Mouse (Mus musculus) embryonic fibroblast, embryonic 13.5 days (primary cell): ENCODE results near the gene Trappc13. TPM values are rescaled to one million over a fixed set of nuclear protein-coding genes. Genes with fewer than 3 reads are reported as not detected.

ENCODE experiments used
- H3K27ac ChIP-seq: 2 replicates; pipeline ENCODE4 v1.5.1; 2012; ENCODE audit warnings: low read length, control low read depth, inconsistent platforms; ENCODE audit not compliant: insufficient read depth
- H3K4me1 ChIP-seq: 2 replicates; pipeline ENCODE4 v1.6.1; 2011; ENCODE audit warnings: low read length; ENCODE audit not compliant: control insufficient read depth, insufficient read depth
- H3K4me3 ChIP-seq: 2 replicates; pipeline ENCODE4 v1.5.1; 2011; ENCODE audit warnings: mild to moderate bottlenecking, control low read depth, low read length; ENCODE audit not compliant: insufficient read depth
- CTCF ChIP-seq: IDR thresholded peaks from 2 replicates; pipeline ENCODE4 v1.5.1; 2011; ENCODE audit warnings: mild to moderate bottlenecking, control low read depth, low read length, moderate library complexity, borderline replicate concordance; ENCODE audit not compliant: insufficient read depth
- POLR2A ChIP-seq: IDR thresholded peaks from 2 replicates; pipeline ENCODE4 v1.6.1; 2011; ENCODE audit warnings: low read depth, mild to moderate bottlenecking, control low read depth, low read length, moderate library complexity
- polyA plus RNA-seq: library from polyadenylated mRNA; stranded (reverse); fragments of >200 nt; gene quantifications from 2 replicates; pipeline ENCODE4 v1.2.4, GENCODE M21; 2011; ENCODE audit warnings: low read depth; ENCODE audit not compliant: missing spikeins, insufficient read length

The Trappc13 gene
- polyA plus RNA-seq, 1 experiment = 57.5 TPM

DNA sequence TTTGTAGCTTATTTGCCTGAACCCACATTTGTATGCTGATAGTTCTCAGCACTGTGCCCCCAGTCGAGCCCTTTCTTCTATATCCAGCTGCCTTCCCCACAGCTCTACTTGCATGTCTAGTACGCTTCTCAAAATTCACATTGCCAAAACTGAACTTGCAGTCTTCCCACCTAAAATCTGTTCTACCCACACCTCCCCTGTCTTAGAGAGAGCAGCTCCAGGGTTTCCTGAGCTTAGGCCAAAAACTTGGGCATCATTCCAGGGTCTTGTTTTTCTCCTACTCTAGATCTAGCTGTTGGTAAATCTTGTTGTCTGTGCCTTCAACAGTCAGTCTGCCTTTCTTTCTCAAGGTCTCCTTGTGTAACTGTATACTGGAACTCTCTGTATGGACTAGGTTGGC, 63.4 kb downstream of the Trappc13 start:
- Histone ChIP-seq H3K4me3 (no peak overlapping the region), H3K4me1 (peaks cover 5% of the 10 kb centered on the region; the same call in 1 of the 2 replicates), H3K27ac (no peak overlapping the region)
- TF ChIP-seq POLR2A (no peak), CTCF (no peak)

DNA sequence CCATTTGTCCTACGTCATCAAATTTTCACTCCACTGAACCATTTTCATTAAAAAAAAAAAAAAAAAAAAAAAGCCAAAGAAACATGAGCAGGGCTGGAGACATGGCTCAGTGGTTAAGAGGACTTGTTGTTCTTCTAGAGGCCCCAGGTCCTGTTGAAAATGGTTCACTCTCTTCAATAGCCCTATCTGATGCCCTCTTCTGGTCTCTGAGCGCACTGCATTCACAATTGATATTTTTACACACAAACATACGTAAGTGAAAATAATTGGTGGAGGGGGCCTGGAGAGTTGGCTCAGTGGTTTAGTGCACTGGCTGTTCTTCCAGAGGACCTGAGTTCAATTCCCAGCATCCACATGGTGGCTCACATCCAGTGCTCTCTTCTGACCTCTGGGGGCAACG, 64.5 kb downstream of the Trappc13 start:
- H3K27ac ChIP-seq = no peak overlapping the region
- no peak overlapping the region for H3K4me3 ChIP-seq
- H3K4me1 ChIP-seq = peaks cover 5% of the 10 kb centered on the region; the same call in 1 of the 2 replicates
- TF ChIP-seq POLR2A (no peak), CTCF (no peak)

DNA sequence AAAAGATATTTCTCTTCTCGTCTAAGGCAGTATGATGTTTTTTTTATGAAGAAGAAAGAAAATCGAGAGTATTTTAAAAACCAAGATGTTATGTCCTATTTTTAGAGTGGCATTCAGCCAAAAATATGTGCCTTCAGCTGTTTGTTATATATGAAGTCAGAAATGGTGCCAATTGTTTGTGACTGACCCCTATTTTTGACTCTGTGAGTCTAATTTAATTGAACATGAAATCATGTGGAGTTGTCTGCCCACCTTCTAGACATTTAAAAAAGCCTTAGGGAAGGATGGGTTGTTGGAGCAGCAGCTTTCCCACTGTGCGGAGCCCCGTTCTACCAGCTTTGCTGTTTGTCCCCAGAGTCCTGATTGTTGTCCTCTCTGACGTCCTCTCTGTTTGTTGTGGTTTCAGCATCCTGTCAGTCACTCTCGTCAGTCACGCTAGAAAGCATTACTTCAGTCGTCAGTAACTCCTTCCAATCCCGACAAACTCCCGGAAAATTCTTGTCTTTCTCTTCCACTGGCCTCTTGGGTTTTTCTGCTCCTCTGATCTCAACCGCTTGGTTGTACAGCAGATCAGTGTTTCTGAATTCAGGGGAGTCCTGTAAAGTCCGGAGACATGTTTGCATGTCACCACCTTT, 65.9 kb downstream of the Trappc13 start:
- Histone ChIP-seq H3K4me1 (peaks cover 5% of the 10 kb centered on the region; the same call in 1 of the 2 replicates), H3K4me3 (no peak overlapping the region)

DNA sequence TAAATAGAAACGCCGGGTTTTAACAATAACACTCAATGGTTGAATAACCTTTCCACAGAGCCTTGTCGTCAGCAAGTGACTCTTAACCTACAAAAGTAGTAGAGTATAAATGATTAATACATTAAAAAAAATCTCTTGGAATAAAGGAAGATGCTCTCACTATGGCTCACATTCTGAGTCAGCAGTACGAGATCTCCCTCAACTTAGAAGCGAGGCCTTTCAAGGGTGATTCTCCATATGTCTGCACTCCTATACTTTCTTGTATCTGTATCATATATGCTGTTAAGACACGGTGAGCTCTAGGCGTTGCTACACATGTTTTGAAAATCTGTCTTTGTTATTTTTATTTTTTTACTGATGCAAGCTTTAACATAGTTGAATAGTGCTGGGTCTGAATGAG, 67.7 kb downstream of the Trappc13 start:
- peaks cover 5% of the 10 kb centered on the region; the same call in 1 of the 2 replicates for H3K4me1 ChIP-seq
- no peak for TF ChIP-seq POLR2A
- no peak for TF ChIP-seq CTCF
- peak overlapping the region; percentile 88 for H3K4me3 ChIP-seq
- peak overlapping the region; percentile 10; the same call in 1 of the 2 replicates for H3K27ac ChIP-seq

More for the DNA sequence above, 65.9 kb downstream of the Trappc13 start:
- no peak overlapping the region for H3K27ac ChIP-seq
- no peak for TF ChIP-seq POLR2A
- TF ChIP-seq CTCF = no peak

DNA sequence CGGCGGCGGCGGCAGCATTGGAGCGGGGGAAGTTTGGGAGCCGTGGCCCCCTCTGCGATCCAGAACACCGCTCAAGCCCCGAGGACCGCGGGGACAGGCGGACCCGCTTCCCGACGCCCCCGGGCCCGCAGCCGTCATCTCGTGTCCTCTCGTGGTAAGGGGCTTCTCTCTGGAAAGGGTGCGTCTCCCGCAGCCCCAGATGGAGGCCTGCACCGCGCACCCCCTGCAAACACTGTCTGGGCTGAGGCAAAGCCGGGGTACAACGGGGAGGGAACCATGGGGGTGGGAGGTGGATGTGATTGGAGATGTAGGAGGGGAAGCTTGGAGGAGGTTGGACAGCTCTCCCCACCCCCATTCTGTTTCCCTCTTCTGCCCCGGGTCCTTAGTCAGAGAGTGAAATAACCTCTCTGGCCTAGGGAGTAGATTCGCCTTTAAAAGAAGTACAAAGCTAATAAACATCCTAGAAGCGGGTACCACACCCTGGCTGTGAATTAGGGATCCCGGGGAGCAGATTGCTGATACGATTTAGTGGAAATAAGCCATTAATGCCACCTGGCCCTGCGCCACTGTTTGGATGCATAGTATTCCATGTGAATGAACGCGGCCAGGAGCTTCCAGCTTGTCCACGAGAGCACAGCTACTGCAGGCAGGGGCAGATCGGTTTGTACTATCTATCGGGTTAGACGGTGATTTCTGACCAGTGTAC, 68.3 kb downstream of the Trappc13 start:
- Histone ChIP-seq H3K4me1 (peaks cover 5% of the 10 kb centered on the region; the same call in 1 of the 2 replicates), H3K27ac (peak overlapping the region; percentile 10; the same call in 1 of the 2 replicates)
- TF ChIP-seq POLR2A (no peak), CTCF (no peak)

DNA sequence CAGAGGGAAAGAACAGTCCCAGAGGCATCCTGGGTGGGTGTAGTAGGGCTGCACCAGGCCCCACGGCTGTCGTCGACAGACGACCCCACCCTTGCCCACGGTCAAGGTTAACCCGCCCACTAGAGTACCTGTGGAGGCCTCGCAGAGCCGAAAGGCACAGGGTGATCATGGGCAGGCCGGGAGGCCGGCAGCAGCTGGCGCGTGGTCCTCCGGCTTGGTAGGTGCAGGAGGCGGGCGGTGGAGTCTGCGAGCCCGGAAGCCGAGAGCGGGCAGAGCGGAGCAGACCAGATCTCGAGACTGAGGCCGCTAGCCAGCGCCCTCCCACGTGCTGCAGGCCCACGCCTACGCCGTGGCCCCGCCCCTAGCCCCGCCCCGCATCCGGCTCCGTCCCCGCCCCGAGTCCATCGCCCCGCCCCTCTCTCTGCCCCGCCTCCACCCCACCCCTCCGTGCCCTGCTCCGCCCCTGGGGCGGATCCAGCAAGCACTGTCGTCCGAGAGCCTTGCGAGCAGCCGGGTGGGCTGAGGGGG, 68.9 kb downstream of the Trappc13 start, which contains the start of the genes Nln and Sgtb:
TSS of gene Nln (minus strand) at position 327 of the 528 bp plus-strand sequence.
TSS of gene Sgtb (plus strand) at position 454 of the 528 bp plus-strand sequence.
- peak; percentile 81 for TF ChIP-seq POLR2A
- no peak for TF ChIP-seq CTCF
- Histone ChIP-seq H3K27ac (peak within 1 kb of the TSS; percentile 10; the same call in 1 of the 2 replicates), H3K4me1 (peaks cover 5% of the 10 kb centered on the region; the same call in 1 of the 2 replicates), H3K4me3 (peak within 1 kb of the TSS; percentile 94)

More for the DNA sequence above, 68.3 kb downstream of the Trappc13 start:
- H3K4me3 ChIP-seq = peak overlapping the region; percentile 88

DNA sequence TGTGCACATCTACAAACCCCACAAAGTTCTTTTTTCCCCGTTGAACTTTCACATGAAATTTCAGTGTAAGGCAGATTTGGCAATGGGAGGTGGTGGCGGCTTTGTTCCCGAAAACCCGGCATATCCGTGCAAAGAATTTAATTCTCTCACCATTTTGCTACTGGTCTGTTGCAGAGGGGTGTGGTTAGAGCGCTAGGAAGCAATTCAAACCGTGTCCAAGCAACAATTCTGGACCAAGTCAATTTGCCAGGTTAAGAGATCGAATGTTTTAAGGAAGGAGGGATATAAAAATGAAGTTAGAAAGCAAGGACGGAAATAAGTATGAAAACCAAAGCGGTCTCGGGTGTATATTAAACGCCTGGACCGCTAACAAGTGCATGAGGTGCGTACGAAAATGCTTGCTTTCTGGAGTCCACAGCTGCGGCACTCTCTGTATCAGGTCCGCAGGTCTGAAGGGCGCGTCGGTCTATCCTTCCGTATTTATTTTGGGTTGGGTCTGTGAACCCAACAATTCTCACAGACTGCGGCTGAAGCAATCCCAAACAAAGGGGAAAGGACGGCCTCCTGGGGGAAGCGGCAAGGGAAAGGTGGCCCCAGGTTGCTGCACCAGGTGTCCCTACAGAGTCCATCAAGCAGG, 69.5 kb downstream of the Trappc13 start:
- Histone ChIP-seq H3K27ac (no peak overlapping the region), H3K4me1 (peaks cover 5% of the 10 kb centered on the region; the same call in 1 of the 2 replicates), H3K4me3 (peak overlapping the region; percentile 94)
- TF ChIP-seq CTCF = no peak

DNA sequence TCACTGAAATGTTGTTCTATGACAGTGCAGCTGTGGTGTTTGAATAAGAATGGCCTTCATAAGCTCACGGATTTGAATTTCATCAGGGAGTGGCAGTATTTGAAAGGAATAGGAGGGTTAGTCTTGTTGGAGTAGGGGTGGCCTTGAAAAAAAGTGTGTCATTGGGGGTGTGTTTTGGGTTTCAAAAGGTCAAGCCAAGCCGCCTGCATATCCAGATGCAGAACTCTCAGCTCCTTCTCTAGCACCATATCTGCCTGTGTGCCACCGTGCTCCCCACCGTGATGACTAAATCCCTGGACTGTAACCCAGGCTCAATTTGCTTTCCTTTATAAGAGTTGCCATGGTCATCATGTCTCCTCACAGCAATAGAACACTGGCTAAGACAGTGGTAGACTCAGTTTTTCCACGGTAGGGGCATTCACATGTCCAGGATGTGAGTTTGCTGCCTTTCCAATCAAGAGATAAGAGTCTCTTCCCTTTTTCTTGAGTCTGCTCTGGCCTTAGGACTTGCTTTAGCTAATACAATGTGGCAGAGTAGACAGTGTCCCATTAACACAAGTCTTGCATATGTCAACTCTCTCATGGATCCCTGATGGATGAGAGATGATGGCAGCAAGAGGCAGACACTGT, 76.5 kb downstream of the Trappc13 start:
- H3K27ac ChIP-seq = no peak overlapping the region
- H3K4me1 ChIP-seq = no peaks in the 10 kb centered on the region
- no peak overlapping the region for H3K4me3 ChIP-seq
- no peak for TF ChIP-seq CTCF
- no peak for TF ChIP-seq POLR2A

DNA sequence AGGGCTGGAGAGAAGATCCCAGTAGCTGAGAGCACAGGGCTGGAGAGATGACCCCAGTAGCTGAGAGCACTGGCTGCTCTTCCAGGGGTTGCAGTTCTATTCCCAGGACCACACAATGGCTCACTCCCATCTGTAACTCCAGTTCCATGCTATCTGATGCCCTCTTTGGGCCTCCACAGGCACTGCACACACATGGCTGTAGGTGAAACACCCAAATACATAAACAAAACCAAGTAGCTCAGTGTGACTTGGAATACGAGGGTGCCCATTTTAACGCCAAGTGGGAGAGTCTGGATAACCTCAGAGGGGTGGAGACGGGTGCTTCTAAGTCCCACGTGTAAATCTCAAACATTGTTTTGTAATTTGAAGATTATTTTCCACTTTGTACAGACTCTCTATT, 77.9 kb downstream of the Trappc13 start:
- H3K4me3 ChIP-seq = no peak overlapping the region
- no peak for TF ChIP-seq POLR2A
- no peak for TF ChIP-seq CTCF
- H3K4me1 ChIP-seq = no peaks in the 10 kb centered on the region
- H3K27ac ChIP-seq = no peak overlapping the region
